Mouse (Mus musculus): ENCODE results near the gene Cyp2c23. TPM values are rescaled to one million over a fixed set of nuclear protein-coding genes. Genes with fewer than 3 reads are reported as not detected.

The Cyp2c23 gene
- polyA plus RNA-seq, 1 experiment: 0.38 TPM

DNA sequence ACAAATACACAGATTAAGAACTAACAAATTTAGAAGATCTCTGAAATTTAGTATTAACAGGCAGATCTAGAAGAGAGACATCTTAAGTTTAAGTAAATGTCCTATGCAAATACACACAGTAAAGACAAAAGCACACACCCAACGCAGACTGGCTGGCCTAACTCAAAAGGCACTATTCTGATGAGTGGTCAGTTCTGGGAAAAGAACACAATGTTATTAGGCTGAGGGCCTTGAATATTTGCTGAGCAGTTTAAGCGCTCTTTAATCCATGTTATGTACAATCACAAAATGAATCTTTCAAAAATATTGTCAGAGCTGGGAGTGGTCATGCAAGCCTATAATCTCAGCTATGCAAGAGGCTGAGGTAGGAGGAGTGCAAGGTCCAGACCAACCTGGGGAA, 35.7 kb upstream of the Cyp2c23 start:
- H3ac ChIP-seq (ENCODE audit: control insufficient read depth, insufficient read length): no peak overlapping the region
- H3K36me3 ChIP-seq (ENCODE audit: control insufficient read depth, insufficient read depth): peaks cover 18% of the 10 kb centered on the region
- no peak overlapping the region for H3K4me3 ChIP-seq
- H3K27me3 ChIP-seq (ENCODE audit: control insufficient read depth, insufficient read depth, insufficient read length): no peaks in the 10 kb centered on the region
- no peak for TF ChIP-seq POLR2A (IDR thresholded peaks at IDR 0.05; ENCODE audit: insufficient read length, low read depth)
- TF ChIP-seq MYOG (IDR thresholded peaks at IDR 0.05; ENCODE audit: control insufficient read depth in 1 of 3, insufficient read depth in 1 of 3, insufficient read length in 2 of 3, low read depth in 2 of 3): no peak
- TF ChIP-seq TCF12 (IDR thresholded peaks at IDR 0.05; ENCODE audit: insufficient read depth, poor library complexity, severe bottlenecking): no peak
- TF ChIP-seq MAX (IDR thresholded peaks at IDR 0.05; ENCODE audit: low read depth): no peak
- no peak for TF ChIP-seq REST (IDR thresholded peaks at IDR 0.05; ENCODE audit: insufficient read depth, insufficient read length)
- no peak for TF ChIP-seq E2F4 (IDR thresholded peaks at IDR 0.05; ENCODE audit: insufficient read depth)
- no peak for TF ChIP-seq TCF3 (IDR thresholded peaks at IDR 0.05; ENCODE audit: insufficient read length, low read depth)
- TF ChIP-seq POLR2AphosphoS2 (IDR thresholded peaks at IDR 0.05; ENCODE audit: insufficient read length, low read depth): no peak
- TF ChIP-seq SRF (IDR thresholded peaks at IDR 0.05; ENCODE audit: control insufficient read depth, insufficient read length, low read depth): no peak
- no peak for TF ChIP-seq USF1 (IDR thresholded peaks at IDR 0.05; ENCODE audit: low read depth)
- no peak for TF ChIP-seq MYOD1 (IDR thresholded peaks at IDR 0.05; ENCODE audit: control insufficient read depth in 1 of 3, insufficient read length in 2 of 3, low read depth in 2 of 3)
- TF ChIP-seq CEBPB (IDR thresholded peaks at IDR 0.05; ENCODE audit: insufficient read depth, poor library complexity, severe bottlenecking): no peak
- peaks cover 10% of the 10 kb centered on the region for H3K79me2 ChIP-seq (ENCODE audit: control insufficient read depth, insufficient read depth)
- no peak overlapping the region for H3K4me2 ChIP-seq (ENCODE audit: low read depth)

DNA sequence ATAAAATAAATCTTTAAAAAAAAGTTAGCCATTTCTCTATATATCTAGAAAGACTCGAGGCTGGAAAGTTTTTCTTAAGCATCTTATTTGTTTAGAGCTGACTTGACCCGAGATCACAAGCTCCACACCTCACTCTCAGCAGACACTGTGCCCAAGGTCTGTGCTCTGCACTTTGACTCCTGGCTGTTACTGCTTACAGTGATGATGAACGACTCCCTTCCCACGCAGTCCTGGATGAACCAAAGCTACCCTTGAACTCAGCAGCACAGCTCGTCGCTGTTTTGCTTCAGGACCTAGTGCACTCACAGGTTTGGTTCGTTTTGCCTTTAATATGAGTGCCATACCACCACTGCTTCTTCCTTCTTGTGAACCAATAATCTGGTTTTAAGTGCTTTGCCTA, 34.8 kb upstream of the Cyp2c23 start:
- H3K4me3 ChIP-seq: no peak overlapping the region
- no peak for TF ChIP-seq MYOG (IDR thresholded peaks at IDR 0.05; ENCODE audit: control insufficient read depth in 1 of 3, insufficient read depth in 1 of 3, insufficient read length in 2 of 3, low read depth in 2 of 3)
- TF ChIP-seq REST (IDR thresholded peaks at IDR 0.05; ENCODE audit: insufficient read depth, insufficient read length): no peak
- no peak for TF ChIP-seq E2F4 (IDR thresholded peaks at IDR 0.05; ENCODE audit: insufficient read depth)
- no peak for TF ChIP-seq TCF3 (IDR thresholded peaks at IDR 0.05; ENCODE audit: insufficient read length, low read depth)
- no peak for TF ChIP-seq CEBPB (IDR thresholded peaks at IDR 0.05; ENCODE audit: insufficient read depth, poor library complexity, severe bottlenecking)
- no peaks in the 10 kb centered on the region for H3K27me3 ChIP-seq (ENCODE audit: control insufficient read depth, insufficient read depth, insufficient read length)
- H3K4me2 ChIP-seq (ENCODE audit: low read depth): no peak overlapping the region
- H3K79me2 ChIP-seq (ENCODE audit: control insufficient read depth, insufficient read depth): peaks cover 8% of the 10 kb centered on the region
- H3ac ChIP-seq (ENCODE audit: control insufficient read depth, insufficient read length): no peak overlapping the region
- H3K36me3 ChIP-seq (ENCODE audit: control insufficient read depth, insufficient read depth): peaks cover 25% of the 10 kb centered on the region

DNA sequence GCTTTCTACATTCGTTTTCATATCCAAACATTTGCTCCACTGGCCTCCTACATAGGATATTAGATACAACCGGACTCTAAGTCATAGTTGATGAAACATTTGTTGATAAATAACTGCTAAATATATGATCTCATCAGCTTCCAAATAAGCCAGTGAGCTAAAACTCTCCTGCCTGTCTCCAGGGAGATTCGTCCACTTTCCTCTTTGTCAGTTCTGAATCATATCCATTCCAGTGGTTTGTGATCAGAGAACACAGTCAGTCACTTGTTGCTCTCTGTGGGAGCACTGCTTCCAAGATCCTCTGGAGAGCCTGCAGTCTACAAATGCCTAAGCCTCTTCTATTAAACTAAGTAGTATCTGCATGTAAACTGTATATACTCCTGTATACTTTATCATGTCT, 31.2 kb upstream of the Cyp2c23 start:
- Histone ChIP-seq H3ac (ENCODE audit: control insufficient read depth, insufficient read length) (no peak overlapping the region), H3K4me2 (ENCODE audit: low read depth) (no peak overlapping the region), H3K27me3 (ENCODE audit: control insufficient read depth, insufficient read depth, insufficient read length) (no peaks in the 10 kb centered on the region), H3K79me2 (ENCODE audit: control insufficient read depth, insufficient read depth) (no peaks in the 10 kb centered on the region), H3K4me3 (no peak overlapping the region), H3K36me3 (ENCODE audit: control insufficient read depth, insufficient read depth) (peaks cover 40% of the 10 kb centered on the region)
- TF ChIP-seq REST (IDR thresholded peaks at IDR 0.05; ENCODE audit: insufficient read depth, insufficient read length) (no peak), MYOD1 (IDR thresholded peaks at IDR 0.05; ENCODE audit: control insufficient read depth in 1 of 3, insufficient read length in 2 of 3, low read depth in 2 of 3) (no peak), TCF12 (IDR thresholded peaks at IDR 0.05; ENCODE audit: insufficient read depth, poor library complexity, severe bottlenecking) (no peak), E2F4 (IDR thresholded peaks at IDR 0.05; ENCODE audit: insufficient read depth) (no peak), CEBPB (IDR thresholded peaks at IDR 0.05; ENCODE audit: insufficient read depth, poor library complexity, severe bottlenecking) (no peak), SRF (IDR thresholded peaks at IDR 0.05; ENCODE audit: control insufficient read depth, insufficient read length, low read depth) (no peak), MAX (IDR thresholded peaks at IDR 0.05; ENCODE audit: low read depth) (no peak), TCF3 (IDR thresholded peaks at IDR 0.05; ENCODE audit: insufficient read length, low read depth) (no peak), USF1 (IDR thresholded peaks at IDR 0.05; ENCODE audit: low read depth) (no peak), POLR2AphosphoS2 (IDR thresholded peaks at IDR 0.05; ENCODE audit: insufficient read length, low read depth) (no peak), POLR2A (IDR thresholded peaks at IDR 0.05; ENCODE audit: insufficient read length, low read depth) (no peak), MYOG (IDR thresholded peaks at IDR 0.05; ENCODE audit: control insufficient read depth in 1 of 3, insufficient read depth in 1 of 3, insufficient read length in 2 of 3, low read depth in 2 of 3) (no peak)

DNA sequence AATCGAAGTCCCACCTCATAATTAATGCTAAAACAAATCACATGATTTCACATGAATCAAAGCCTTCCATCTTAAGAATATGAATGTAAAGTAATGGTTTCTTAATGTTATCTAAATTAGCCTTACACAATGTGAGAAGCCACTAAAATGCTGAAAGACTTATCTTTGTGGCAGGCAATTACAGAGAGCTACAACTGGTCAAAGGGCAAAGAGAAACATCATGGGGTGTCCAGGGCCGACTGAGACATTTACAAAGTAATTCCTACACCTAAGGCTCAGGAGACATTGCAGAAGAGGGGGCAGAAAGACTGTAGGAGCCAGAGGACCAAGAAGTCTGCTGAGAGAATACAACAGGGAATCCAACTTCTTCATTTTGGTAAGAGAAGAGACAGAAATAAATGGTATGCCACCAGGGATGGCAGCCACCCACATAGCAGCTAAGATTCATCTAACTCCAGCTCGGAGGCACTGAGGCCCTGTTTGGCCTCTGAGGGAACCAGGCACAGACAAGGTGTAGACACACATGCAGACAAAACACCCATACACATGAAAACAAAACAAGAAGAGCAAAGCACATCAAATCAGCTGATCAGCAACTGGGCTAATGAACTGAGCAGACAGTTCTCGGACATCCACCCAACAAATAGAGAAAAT, 26.3 kb upstream of the Cyp2c23 start:
- no peak for TF ChIP-seq TCF12 (IDR thresholded peaks at IDR 0.05; ENCODE audit: insufficient read depth, poor library complexity, severe bottlenecking)
- H3K4me2 ChIP-seq (ENCODE audit: low read depth): no peak overlapping the region
- peaks cover 36% of the 10 kb centered on the region for H3K36me3 ChIP-seq (ENCODE audit: control insufficient read depth, insufficient read depth)
- H3K27me3 ChIP-seq (ENCODE audit: control insufficient read depth, insufficient read depth, insufficient read length): no peaks in the 10 kb centered on the region
- H3K4me3 ChIP-seq: no peak overlapping the region
- no peak overlapping the region for H3ac ChIP-seq (ENCODE audit: control insufficient read depth, insufficient read length)
- no peaks in the 10 kb centered on the region for H3K79me2 ChIP-seq (ENCODE audit: control insufficient read depth, insufficient read depth)

DNA sequence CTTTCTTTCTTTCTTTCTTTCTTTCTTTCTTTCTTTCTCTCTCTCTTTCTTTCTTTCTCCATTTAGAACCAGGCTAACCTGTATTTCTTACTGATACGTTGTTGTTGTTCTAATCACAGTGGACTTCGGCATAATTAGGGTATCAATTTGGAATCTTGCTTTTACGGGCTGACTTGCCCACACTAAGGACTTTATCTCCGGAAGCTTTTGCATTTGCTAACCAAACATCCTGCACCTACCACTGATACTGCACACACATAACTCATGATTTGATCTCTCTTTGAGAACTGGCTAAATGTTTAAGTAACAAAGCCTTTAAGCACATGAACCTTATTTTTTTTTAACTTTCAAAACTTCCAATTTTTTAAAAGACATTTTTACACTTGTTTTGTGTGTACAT, 21.4 kb upstream of the Cyp2c23 start:
- Histone ChIP-seq H3K79me2 (ENCODE audit: control insufficient read depth, insufficient read depth) (no peaks in the 10 kb centered on the region), H3K27me3 (ENCODE audit: control insufficient read depth, insufficient read depth, insufficient read length) (no peaks in the 10 kb centered on the region), H3K4me3 (no peak overlapping the region), H3ac (ENCODE audit: control insufficient read depth, insufficient read length) (no peak overlapping the region), H3K4me2 (ENCODE audit: low read depth) (no peak overlapping the region), H3K36me3 (ENCODE audit: control insufficient read depth, insufficient read depth) (peaks cover 32% of the 10 kb centered on the region)
- TF ChIP-seq REST (IDR thresholded peaks at IDR 0.05; ENCODE audit: insufficient read depth, insufficient read length) (no peak), MAX (IDR thresholded peaks at IDR 0.05; ENCODE audit: low read depth) (no peak), POLR2A (IDR thresholded peaks at IDR 0.05; ENCODE audit: insufficient read length, low read depth) (no peak), POLR2AphosphoS2 (IDR thresholded peaks at IDR 0.05; ENCODE audit: insufficient read length, low read depth) (no peak), USF1 (IDR thresholded peaks at IDR 0.05; ENCODE audit: low read depth) (no peak), MYOG (IDR thresholded peaks at IDR 0.05; ENCODE audit: control insufficient read depth in 1 of 3, insufficient read depth in 1 of 3, insufficient read length in 2 of 3, low read depth in 2 of 3) (no peak), MYOD1 (IDR thresholded peaks at IDR 0.05; ENCODE audit: control insufficient read depth in 1 of 3, insufficient read length in 2 of 3, low read depth in 2 of 3) (no peak), TCF3 (IDR thresholded peaks at IDR 0.05; ENCODE audit: insufficient read length, low read depth) (no peak), E2F4 (IDR thresholded peaks at IDR 0.05; ENCODE audit: insufficient read depth) (no peak), CEBPB (IDR thresholded peaks at IDR 0.05; ENCODE audit: insufficient read depth, poor library complexity, severe bottlenecking) (no peak), SRF (IDR thresholded peaks at IDR 0.05; ENCODE audit: control insufficient read depth, insufficient read length, low read depth) (no peak), TCF12 (IDR thresholded peaks at IDR 0.05; ENCODE audit: insufficient read depth, poor library complexity, severe bottlenecking) (no peak)

Measured in myocyte (in vitro differentiated cells).